ENCODE assay signal across 25 mouse cellular contexts in genomic region chr7:100661264-100661663, GRCm38 (mm10). TPM values are rescaled to one million over a fixed set of nuclear protein-coding genes. Genes with fewer than 3 reads are reported as not detected.
"Had no signal": no experiment of that assay in that cellular context is flagged by ENCODE, and none has a peak within 500 bp of the region (broad histone marks: within the 10 kb centered on the region; RNA-seq: fewer than 3 reads in every experiment).

No protein-coding gene starts in this region.

- ATAC-seq: hindbrain, postnatal 0 days; intestine, embryonic 16.5 days had no signal

- H3K27ac ChIP-seq: heart, embryonic 10.5 days; hindbrain, embryonic 13.5 days; hindbrain, embryonic 15.5 days; hindbrain, postnatal 0 days; kidney, embryonic 15.5 days; kidney, postnatal 0 days; limb, embryonic 10.5 days; limb, embryonic 12.5 days had no signal

- H3K27me3 ChIP-seq: heart, embryonic 12.5 days; hindbrain, embryonic 13.5 days; hindbrain, embryonic 15.5 days; kidney, embryonic 15.5 days; limb, embryonic 12.5 days had no signal

- H3K36me3 ChIP-seq: heart, embryonic 10.5 days; heart, embryonic 12.5 days; hindbrain, embryonic 13.5 days; hindbrain, embryonic 15.5 days; kidney, embryonic 15.5 days; limb, embryonic 10.5 days; limb, embryonic 12.5 days had no signal

- DNase-seq: gastrocnemius, postnatal 14 days; gastrocnemius, postnatal 36 days; heart, adult 18-20 months; heart, postnatal 10 days; heart, postnatal 36 days; kidney, adult 11 months; kidney, adult 2 months; kidney, adult 9 months; kidney, postnatal 14 days; kidney, postnatal 36 days; layer of hippocampus, adult 9-11 months; layer of hippocampus, postnatal 36 days; liver had no signal

- H3K4me3 ChIP-seq: heart, embryonic 10.5 days; heart, embryonic 12.5 days; hindbrain, embryonic 13.5 days; hindbrain, embryonic 15.5 days; kidney, embryonic 15.5 days; limb, embryonic 10.5 days; limb, embryonic 12.5 days had no signal

- H3K9me3 ChIP-seq: heart, embryonic 10.5 days; heart, embryonic 12.5 days; hindbrain, embryonic 13.5 days; hindbrain, embryonic 15.5 days; kidney, embryonic 15.5 days; limb, embryonic 10.5 days; limb, embryonic 12.5 days had no signal

- H3K9ac ChIP-seq: heart, embryonic 12.5 days; hindbrain, embryonic 13.5 days; hindbrain, embryonic 15.5 days; kidney, embryonic 15.5 days; limb, embryonic 12.5 days had no signal

- H3K4me2 ChIP-seq: heart, embryonic 12.5 days; hindbrain, embryonic 13.5 days; hindbrain, embryonic 15.5 days; kidney, embryonic 15.5 days; limb, embryonic 12.5 days; liver, embryonic 11.5 days had no signal

RNA-seq across cellular contexts. Expression of gene Plekhb1, which starts 0.9 kb away (rescaled TPM):
- total RNA-seq: hematopoietic stem cell, adult 5-6 weeks had no signal
